Mouse (Mus musculus): ENCODE measurements at regions not wholly inside any gene's neighbourhood (a gene's known extent, or its start where the extent isn't known, plus 50 kb on each side); places are given as distances from the start of the nearest gene placed in this dataset.

GRCm38 (mm10) chr3:34568086-34568650 is 82.0 kb upstream of the Sox2 start:
- no peak overlapping the region for H3K4me2 ChIP-seq

GRCm38 (mm10) chr3:34565386-34565785 is 84.8 kb upstream of the Sox2 start:
- no peak for DNase-seq (ENCODE audit: low spot score)
- no peak overlapping the region for H3K9ac ChIP-seq (ENCODE audit: low read depth, low read length)
- no peaks in the 10 kb centered on the region for H3K27me3 ChIP-seq (replicated peaks; ENCODE audit: control insufficient read depth, insufficient read depth, low read length)

More at GRCm38 (mm10) chr3:34568086-34568650, 82.0 kb upstream of the Sox2 start:
- ATAC-seq (replicated peaks; ENCODE audit: low FRiP score) (no peak), DNase-seq (ENCODE audit: low spot score) (no peak)
- H3K4me3 ChIP-seq (ENCODE audit: low read depth, low read length), result no peak overlapping the region
- H3K4me1 ChIP-seq (replicated peaks; ENCODE audit: control insufficient read depth, insufficient read depth, low read length), result no peaks in the 10 kb centered on the region
- no peak overlapping the region for H3K27ac ChIP-seq (ENCODE audit: low read depth, low read length)
- H3K9me3 ChIP-seq (ENCODE audit: control insufficient read depth, low read length), result no peaks in the 10 kb centered on the region
- H3K9ac ChIP-seq (ENCODE audit: low read depth, low read length), result no peak overlapping the region
- no peaks in the 10 kb centered on the region for H3K36me3 ChIP-seq (ENCODE audit: control insufficient read depth, insufficient read depth, low read length)
- 70% methylated on average over 6 of the region's 6 CpGs for WGBS
- no peaks in the 10 kb centered on the region for H3K27me3 ChIP-seq (replicated peaks; ENCODE audit: control insufficient read depth, insufficient read depth, low read length)

GRCm38 (mm10) chr3:34562893-34563292 is 87.3 kb upstream of the Sox2 start:
- 65% methylated on average over 8 of the region's 8 CpGs for WGBS
- H3K27me3 ChIP-seq (replicated peaks; ENCODE audit: control insufficient read depth, insufficient read depth, low read length), result no peaks in the 10 kb centered on the region
- H3K27ac ChIP-seq (ENCODE audit: low read depth, low read length), result no peak overlapping the region

More at GRCm38 (mm10) chr3:34565386-34565785, 84.8 kb upstream of the Sox2 start:
- Histone ChIP-seq H3K36me3 (ENCODE audit: control insufficient read depth, insufficient read depth, low read length) (no peaks in the 10 kb centered on the region), H3K4me3 (ENCODE audit: low read depth, low read length) (no peak overlapping the region), H3K27ac (ENCODE audit: low read depth, low read length) (no peak overlapping the region), H3K9me3 (ENCODE audit: control insufficient read depth, low read length) (no peaks in the 10 kb centered on the region), H3K4me1 (replicated peaks; ENCODE audit: control insufficient read depth, insufficient read depth, low read length) (no peaks in the 10 kb centered on the region), H3K4me2 (no peak overlapping the region)
- WGBS, result 36% methylated on average over 4 of the region's 4 CpGs
- no peak for ATAC-seq (replicated peaks; ENCODE audit: low FRiP score)

GRCm38 (mm10) chr3:34561709-34562108 is 88.5 kb upstream of the Sox2 start:
- H3K4me1 ChIP-seq (replicated peaks; ENCODE audit: control insufficient read depth, insufficient read depth, low read length), result no peaks in the 10 kb centered on the region
- WGBS, result 72% methylated on average over 5 of the region's 5 CpGs
- H3K27ac ChIP-seq (ENCODE audit: low read depth, low read length), result no peak overlapping the region
- H3K4me3 ChIP-seq (ENCODE audit: low read depth, low read length), result no peak overlapping the region
- no peaks in the 10 kb centered on the region for H3K36me3 ChIP-seq (ENCODE audit: control insufficient read depth, insufficient read depth, low read length)
- no peak for DNase-seq (ENCODE audit: low spot score)
- H3K4me2 ChIP-seq, result no peak overlapping the region
- no peak overlapping the region for H3K9ac ChIP-seq (ENCODE audit: low read depth, low read length)
- no peak for ATAC-seq (replicated peaks; ENCODE audit: low FRiP score)
- no peaks in the 10 kb centered on the region for H3K27me3 ChIP-seq (replicated peaks; ENCODE audit: control insufficient read depth, insufficient read depth, low read length)
- no peaks in the 10 kb centered on the region for H3K9me3 ChIP-seq (ENCODE audit: control insufficient read depth, low read length)

More at GRCm38 (mm10) chr3:34562893-34563292, 87.3 kb upstream of the Sox2 start:
- Histone ChIP-seq H3K4me1 (replicated peaks; ENCODE audit: control insufficient read depth, insufficient read depth, low read length) (no peaks in the 10 kb centered on the region), H3K9me3 (ENCODE audit: control insufficient read depth, low read length) (no peaks in the 10 kb centered on the region), H3K4me2 (no peak overlapping the region), H3K4me3 (ENCODE audit: low read depth, low read length) (no peak overlapping the region), H3K9ac (ENCODE audit: low read depth, low read length) (no peak overlapping the region), H3K36me3 (ENCODE audit: control insufficient read depth, insufficient read depth, low read length) (no peaks in the 10 kb centered on the region)
- DNase-seq (ENCODE audit: low spot score) (no peak), ATAC-seq (replicated peaks; ENCODE audit: low FRiP score) (no peak)

GRCm38 (mm10) chr3:34559841-34560703 is 90.1 kb upstream of the Sox2 start:
- Histone ChIP-seq H3K4me1 (replicated peaks; ENCODE audit: control insufficient read depth, insufficient read depth, low read length) (no peaks in the 10 kb centered on the region), H3K36me3 (ENCODE audit: control insufficient read depth, insufficient read depth, low read length) (no peaks in the 10 kb centered on the region), H3K27me3 (replicated peaks; ENCODE audit: control insufficient read depth, insufficient read depth, low read length) (no peaks in the 10 kb centered on the region), H3K27ac (ENCODE audit: low read depth, low read length) (no peak overlapping the region), H3K4me3 (ENCODE audit: low read depth, low read length) (no peak overlapping the region), H3K4me2 (no peak overlapping the region), H3K9me3 (ENCODE audit: control insufficient read depth, low read length) (no peaks in the 10 kb centered on the region), H3K9ac (ENCODE audit: low read depth, low read length) (no peak overlapping the region)
- DNase-seq (ENCODE audit: low spot score) (no peak), ATAC-seq (replicated peaks; ENCODE audit: low FRiP score) (no peak)
- whole genome bisulfite sequencing, result 76% methylated on average over 13 of the region's 13 CpGs

GRCm38 (mm10) chr3:34558821-34559520 is 91.2 kb upstream of the Sox2 start:
- WGBS, result 64% methylated on average over 10 of the region's 10 CpGs
- ATAC-seq (replicated peaks; ENCODE audit: low FRiP score), result no peak

GRCm38 (mm10) chr3:34552542-34553208 is 97.5 kb upstream of the Sox2 start:
- H3K36me3 ChIP-seq (ENCODE audit: control insufficient read depth, insufficient read depth, low read length), result no peaks in the 10 kb centered on the region
- ATAC-seq (replicated peaks; ENCODE audit: low FRiP score) (no peak), DNase-seq (ENCODE audit: low spot score) (no peak)
- WGBS, result 58% methylated on average over 17 of the region's 17 CpGs
- H3K9me3 ChIP-seq (ENCODE audit: control insufficient read depth, low read length), result no peaks in the 10 kb centered on the region
- no peak overlapping the region for H3K4me2 ChIP-seq
- H3K27ac ChIP-seq (ENCODE audit: low read depth, low read length), result no peak overlapping the region
- no peaks in the 10 kb centered on the region for H3K4me1 ChIP-seq (replicated peaks; ENCODE audit: control insufficient read depth, insufficient read depth, low read length)
- no peak overlapping the region for H3K4me3 ChIP-seq (ENCODE audit: low read depth, low read length)
- H3K27me3 ChIP-seq (replicated peaks; ENCODE audit: control insufficient read depth, insufficient read depth, low read length), result no peaks in the 10 kb centered on the region
- no peak overlapping the region for H3K9ac ChIP-seq (ENCODE audit: low read depth, low read length)

More at GRCm38 (mm10) chr3:34558821-34559520, 91.2 kb upstream of the Sox2 start:
- Histone ChIP-seq H3K4me3 (ENCODE audit: low read depth, low read length) (no peak overlapping the region), H3K36me3 (ENCODE audit: control insufficient read depth, insufficient read depth, low read length) (no peaks in the 10 kb centered on the region), H3K4me1 (replicated peaks; ENCODE audit: control insufficient read depth, insufficient read depth, low read length) (no peaks in the 10 kb centered on the region), H3K27me3 (replicated peaks; ENCODE audit: control insufficient read depth, insufficient read depth, low read length) (no peaks in the 10 kb centered on the region), H3K9me3 (ENCODE audit: control insufficient read depth, low read length) (no peaks in the 10 kb centered on the region), H3K27ac (ENCODE audit: low read depth, low read length) (no peak overlapping the region), H3K4me2 (no peak overlapping the region), H3K9ac (ENCODE audit: low read depth, low read length) (no peak overlapping the region)
- no peak for DNase-seq (ENCODE audit: low spot score)

- Histone ChIP-seq H3K27ac (ENCODE audit: low read depth, low read length) (no peak overlapping the region), H3K36me3 (ENCODE audit: control insufficient read depth, insufficient read depth, low read length) (no peaks in the 10 kb centered on the region), H3K9ac (ENCODE audit: low read depth, low read length) (no peak overlapping the region), H3K4me1 (replicated peaks; ENCODE audit: control insufficient read depth, insufficient read depth, low read length) (no peaks in the 10 kb centered on the region), H3K4me2 (no peak overlapping the region), H3K27me3 (replicated peaks; ENCODE audit: control insufficient read depth, insufficient read depth, low read length) (no peaks in the 10 kb centered on the region), H3K9me3 (ENCODE audit: control insufficient read depth, low read length) (no peaks in the 10 kb centered on the region), H3K4me3 (ENCODE audit: low read depth, low read length) (no peak overlapping the region)
- DNase-seq (ENCODE audit: low spot score), result no peak
- WGBS, result 51% methylated on average over 3 of the region's 3 CpGs
- ATAC-seq (replicated peaks; ENCODE audit: low FRiP score), result no peak
These were observed 99.1 kb upstream of the Sox2 start for GRCm38 (mm10) chr3:34551069-34551468.
